Mouse (Mus musculus): ENCODE results near the gene Sema3c. TPM values are rescaled to one million over a fixed set of nuclear protein-coding genes. Genes with fewer than 3 reads are reported as not detected.

Gene Sema3c
- polyA plus RNA-seq, 1 experiment from 2014 or later, result 37.5 TPM

GRCm38 (mm10) chr5:17574413-17575182, 517 bp downstream of the Sema3c start:
- H3K9me3 ChIP-seq (ENCODE audit: control insufficient read depth, low read length), result no peaks in the 10 kb centered on the region
- no peaks in the 10 kb centered on the region; the same call in 1 of the 2 replicates for H3K27me3 ChIP-seq (ENCODE audit: control insufficient read depth, insufficient read depth, low read length)
- peak; percentile 93 for ATAC-seq (ENCODE audit: low read depth)
- WGBS, result under 1% methylated on average over 59 of the region's 59 CpGs
- no peaks in the 10 kb centered on the region for H3K36me3 ChIP-seq (ENCODE audit: control insufficient read depth, insufficient read depth, low read length)
- peak overlapping the region; percentile 58; the same call in 1 of the 2 replicates for H3K27ac ChIP-seq (ENCODE audit: low read depth, low read length)
- H3K4me2 ChIP-seq (ENCODE audit: low read depth, low read length), result peak overlapping the region; percentile 77
- H3K4me3 ChIP-seq (ENCODE audit: low read depth, low read length), result peak overlapping the region; percentile 48
- 0 out of 2 replicates have a peak, but pooled peaks cover 2% of the 10 kb centered on the region for H3K4me1 ChIP-seq (ENCODE audit: control insufficient read depth, insufficient read depth, low read length)
- peak overlapping the region; percentile 55 for H3K9ac ChIP-seq (replicated peaks; ENCODE audit: low read depth, low read length)

GRCm38 (mm10) chr5:17575183-17575495, 1.1 kb downstream of the Sema3c start:
- no peaks in the 10 kb centered on the region for H3K9me3 ChIP-seq (ENCODE audit: control insufficient read depth, low read length)
- H3K27me3 ChIP-seq (ENCODE audit: control insufficient read depth, insufficient read depth, low read length), result no peaks in the 10 kb centered on the region; the same call in 1 of the 2 replicates
- H3K36me3 ChIP-seq (ENCODE audit: control insufficient read depth, insufficient read depth, low read length), result no peaks in the 10 kb centered on the region
- H3K9ac ChIP-seq (replicated peaks; ENCODE audit: low read depth, low read length), result peak overlapping the region; percentile 55; the same call in 1 of the 2 replicates
- peak; percentile 33; the same call in 1 of the 2 replicates for ATAC-seq (ENCODE audit: low read depth)
- 0 out of 2 replicates have a peak, but pooled peaks cover 2% of the 10 kb centered on the region for H3K4me1 ChIP-seq (ENCODE audit: control insufficient read depth, insufficient read depth, low read length)
- H3K4me2 ChIP-seq (ENCODE audit: low read depth, low read length), result peak overlapping the region; percentile 77
- H3K4me3 ChIP-seq (ENCODE audit: low read depth, low read length), result peak overlapping the region; percentile 48
- no peak overlapping the region for H3K27ac ChIP-seq (ENCODE audit: low read depth, low read length)
- WGBS, result 10% methylated on average over 7 of the region's 7 CpGs

- no peak overlapping the region for H3K4me3 ChIP-seq (ENCODE audit: low read depth, low read length)
- WGBS, result 27% methylated on average over 2 of the region's 2 CpGs
Observed at GRCm38 (mm10) chr5:17576069-17576468, 2.0 kb downstream of the Sema3c start.

DNA sequence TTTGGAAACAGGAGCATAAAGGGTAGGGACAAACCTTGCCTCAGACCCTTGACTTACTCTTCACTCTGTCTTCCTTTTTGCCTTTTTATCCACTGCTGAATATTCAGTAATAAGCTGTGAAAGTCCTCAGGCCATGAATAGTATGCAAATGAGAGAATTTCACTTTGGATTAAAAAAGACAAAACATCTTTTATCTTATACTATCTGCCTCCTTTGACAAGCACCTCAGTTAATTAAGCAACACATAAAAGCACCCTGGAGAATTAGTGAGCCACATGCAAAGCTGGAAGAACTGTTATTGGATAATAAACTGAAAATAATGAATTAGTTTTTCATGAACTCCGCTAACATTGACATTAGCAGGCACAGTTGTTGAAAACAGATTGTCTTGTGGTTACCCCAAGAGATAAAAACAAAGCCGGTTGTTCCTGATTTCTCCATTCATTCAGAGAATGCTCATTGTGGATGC, 8.0 kb downstream of the Sema3c start:
- peak; percentile 39; the same call in 1 of the 2 replicates for ATAC-seq (ENCODE audit: low read depth)
- Histone ChIP-seq H3K4me2 (ENCODE audit: low read depth, low read length) (no peak overlapping the region), H3K27ac (ENCODE audit: low read depth, low read length) (no peak overlapping the region), H3K4me3 (ENCODE audit: low read depth, low read length) (no peak overlapping the region), H3K9me3 (ENCODE audit: control insufficient read depth, low read length) (no peaks in the 10 kb centered on the region), H3K4me1 (ENCODE audit: control insufficient read depth, insufficient read depth, low read length) (0 out of 2 replicates have a peak, but pooled peaks cover 4% of the 10 kb centered on the region), H3K27me3 (ENCODE audit: control insufficient read depth, insufficient read depth, low read length) (no peaks in the 10 kb centered on the region), H3K36me3 (ENCODE audit: control insufficient read depth, insufficient read depth, low read length) (no peaks in the 10 kb centered on the region), H3K9ac (replicated peaks; ENCODE audit: low read depth, low read length) (no peak overlapping the region)
- WGBS, result 21% methylated on average over 2 of the region's 2 CpGs

More at GRCm38 (mm10) chr5:17576069-17576468, 2.0 kb downstream of the Sema3c start:
- Histone ChIP-seq H3K27me3 (ENCODE audit: control insufficient read depth, insufficient read depth, low read length) (no peaks in the 10 kb centered on the region; the same call in 1 of the 2 replicates), H3K4me2 (ENCODE audit: low read depth, low read length) (peak overlapping the region; percentile 77; the same call in 1 of the 2 replicates), H3K9me3 (ENCODE audit: control insufficient read depth, low read length) (no peaks in the 10 kb centered on the region), H3K27ac (ENCODE audit: low read depth, low read length) (no peak overlapping the region), H3K4me1 (ENCODE audit: control insufficient read depth, insufficient read depth, low read length) (0 out of 2 replicates have a peak, but pooled peaks cover 2% of the 10 kb centered on the region), H3K36me3 (ENCODE audit: control insufficient read depth, insufficient read depth, low read length) (no peaks in the 10 kb centered on the region), H3K9ac (replicated peaks; ENCODE audit: low read depth, low read length) (no peak overlapping the region)
- 0 out of 2 replicates have a peak, but pooled peaks have one; percentile 12 for ATAC-seq (ENCODE audit: low read depth)

DNA sequence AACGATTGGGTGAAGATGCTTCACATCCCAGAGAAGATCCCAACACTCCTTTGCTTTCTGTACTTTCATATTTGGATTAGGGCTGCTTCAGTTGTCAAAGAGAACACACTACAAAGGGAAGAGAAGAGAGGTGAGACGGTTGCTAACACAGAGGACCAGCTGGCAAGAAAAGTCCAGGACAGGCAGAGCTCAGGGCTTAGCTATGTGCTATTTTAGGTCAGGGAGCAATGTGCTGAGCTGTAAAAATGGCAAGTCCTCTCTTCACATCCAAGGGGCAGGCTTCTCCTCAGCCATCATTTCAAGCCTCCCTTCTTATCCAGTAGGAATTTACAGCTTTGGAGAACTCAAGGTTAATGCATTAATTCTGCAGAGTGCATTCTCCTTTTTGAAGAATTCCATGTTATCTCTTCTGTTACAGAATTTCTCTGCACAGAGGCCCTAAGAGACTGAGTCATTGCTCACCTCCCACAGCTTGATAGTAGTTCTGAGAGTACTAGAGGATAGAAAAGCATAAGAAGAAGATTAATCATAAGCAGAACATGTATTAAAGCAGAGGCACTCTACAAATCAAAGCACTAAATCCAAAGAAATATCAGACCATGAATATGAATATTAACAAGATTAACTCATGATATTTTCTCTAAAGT, 10.3 kb downstream of the Sema3c start:
- Histone ChIP-seq H3K4me3 (ENCODE audit: low read depth, low read length) (no peak overlapping the region), H3K4me2 (ENCODE audit: low read depth, low read length) (no peak overlapping the region), H3K9me3 (ENCODE audit: control insufficient read depth, low read length) (no peaks in the 10 kb centered on the region), H3K36me3 (ENCODE audit: control insufficient read depth, insufficient read depth, low read length) (no peaks in the 10 kb centered on the region), H3K4me1 (ENCODE audit: control insufficient read depth, insufficient read depth, low read length) (0 out of 2 replicates have a peak, but pooled peaks cover 4% of the 10 kb centered on the region), H3K9ac (replicated peaks; ENCODE audit: low read depth, low read length) (no peak overlapping the region), H3K27ac (ENCODE audit: low read depth, low read length) (no peak overlapping the region), H3K27me3 (ENCODE audit: control insufficient read depth, insufficient read depth, low read length) (no peaks in the 10 kb centered on the region)
- no peak for ATAC-seq (ENCODE audit: low read depth)
- WGBS, result 78% methylated on average over 2 of the region's 2 CpGs

DNA sequence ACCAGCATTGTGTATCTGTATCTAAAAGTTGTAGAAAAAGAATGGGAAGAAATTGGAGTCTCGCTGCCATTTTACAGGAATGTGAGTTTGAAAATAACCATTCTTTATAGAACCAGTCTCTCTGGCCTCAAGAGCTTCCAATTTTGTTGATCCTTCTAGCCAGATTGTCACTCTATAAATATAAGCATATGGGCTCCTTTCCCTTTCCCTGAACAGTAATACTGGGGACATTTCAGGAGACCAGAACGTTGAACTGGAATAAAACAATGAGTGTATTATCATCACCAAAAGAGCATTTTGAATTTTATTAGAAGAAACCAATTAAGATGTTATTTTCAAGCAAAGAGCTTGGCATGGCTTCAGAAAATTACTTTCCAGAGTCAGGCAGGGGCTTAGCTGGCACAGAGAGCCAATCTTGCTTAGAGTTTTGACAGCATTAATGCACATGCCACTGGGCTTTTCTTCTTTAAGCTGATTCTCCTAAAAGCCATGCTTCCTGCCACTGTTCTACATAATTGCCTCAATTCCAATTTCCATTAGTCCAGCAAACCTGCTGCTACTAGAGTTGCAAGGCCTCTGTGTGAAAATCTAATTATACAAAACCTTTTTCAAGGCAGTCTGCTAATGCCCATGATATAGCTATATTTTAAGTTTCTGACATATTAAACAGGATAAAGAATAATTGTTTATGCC, 12.6 kb downstream of the Sema3c start:
- no peak overlapping the region for H3K4me2 ChIP-seq (ENCODE audit: low read depth, low read length)
- H3K27ac ChIP-seq (ENCODE audit: low read depth, low read length), result no peak overlapping the region
- no peaks in the 10 kb centered on the region for H3K9me3 ChIP-seq (ENCODE audit: control insufficient read depth, low read length)
- 50% methylated on average over 2 of the region's 2 CpGs for WGBS
- no peaks in the 10 kb centered on the region for H3K36me3 ChIP-seq (ENCODE audit: control insufficient read depth, insufficient read depth, low read length)
- H3K4me1 ChIP-seq (ENCODE audit: control insufficient read depth, insufficient read depth, low read length), result 0 out of 2 replicates have a peak, but pooled peaks cover 4% of the 10 kb centered on the region
- ATAC-seq (ENCODE audit: low read depth), result peak; percentile 74; the same call in 1 of the 2 replicates
- no peak overlapping the region for H3K9ac ChIP-seq (replicated peaks; ENCODE audit: low read depth, low read length)
- no peak overlapping the region for H3K4me3 ChIP-seq (ENCODE audit: low read depth, low read length)
- no peaks in the 10 kb centered on the region for H3K27me3 ChIP-seq (ENCODE audit: control insufficient read depth, insufficient read depth, low read length)

GRCm38 (mm10) chr5:17591908-17592307, 17.8 kb downstream of the Sema3c start:
- 88% methylated on average over 3 of the region's 3 CpGs for WGBS
- no peak for ATAC-seq (ENCODE audit: low read depth)
- Histone ChIP-seq H3K36me3 (ENCODE audit: control insufficient read depth, insufficient read depth, low read length) (no peaks in the 10 kb centered on the region), H3K4me2 (ENCODE audit: low read depth, low read length) (no peak overlapping the region), H3K9ac (replicated peaks; ENCODE audit: low read depth, low read length) (no peak overlapping the region), H3K27me3 (ENCODE audit: control insufficient read depth, insufficient read depth, low read length) (no peaks in the 10 kb centered on the region), H3K4me1 (ENCODE audit: control insufficient read depth, insufficient read depth, low read length) (no peaks in the 10 kb centered on the region), H3K27ac (ENCODE audit: low read depth, low read length) (no peak overlapping the region), H3K9me3 (ENCODE audit: control insufficient read depth, low read length) (no peaks in the 10 kb centered on the region), H3K4me3 (ENCODE audit: low read depth, low read length) (no peak overlapping the region)

- Histone ChIP-seq H3K4me2 (ENCODE audit: low read depth, low read length) (no peak overlapping the region), H3K27ac (ENCODE audit: low read depth, low read length) (no peak overlapping the region), H3K36me3 (ENCODE audit: control insufficient read depth, insufficient read depth, low read length) (no peaks in the 10 kb centered on the region), H3K4me3 (ENCODE audit: low read depth, low read length) (no peak overlapping the region), H3K9ac (replicated peaks; ENCODE audit: low read depth, low read length) (no peak overlapping the region), H3K4me1 (ENCODE audit: control insufficient read depth, insufficient read depth, low read length) (no peaks in the 10 kb centered on the region), H3K27me3 (ENCODE audit: control insufficient read depth, insufficient read depth, low read length) (no peaks in the 10 kb centered on the region), H3K9me3 (ENCODE audit: control insufficient read depth, low read length) (no peaks in the 10 kb centered on the region)
- WGBS, result 17% methylated on average over 4 of the region's 4 CpGs
- ATAC-seq (ENCODE audit: low read depth), result no peak
Observed at GRCm38 (mm10) chr5:17601700-17602099, 27.6 kb downstream of the Sema3c start.
